Mouse (Mus musculus) hematopoietic stem cell, adult 5-6 weeks (primary cell): ENCODE data around the gene Ptpn13. TPM values are rescaled to one million over a fixed set of nuclear protein-coding genes. Genes with fewer than 3 reads are reported as not detected.

Source experiments
- ATAC-seq, 2 experiments: fragments of 125-278 bp in 1 of 2; replicated peaks in 1 of 2; 2 replicates each; pipeline ENCODE4 v1.8.0; 2016 to 2017; ENCODE audit warnings: inconsistent platforms in 2 of 2, mild to moderate bottlenecking in 2 of 2, moderate number of reproducible peaks in 2 of 2, low read depth in 1 of 2, moderate TSS enrichment in 1 of 2; ENCODE audit not compliant: low FRiP score in 2 of 2, poor library complexity in 2 of 2, severe bottlenecking in 2 of 2, insufficient read depth in 1 of 2, low TSS enrichment in 1 of 2
- total RNA-seq: library from RNA; stranded (forward); fragments of 172-1452, 232-1000 nt; gene quantifications from 2 replicates; pipeline ENCODE4 v1.2.3, GENCODE M21; 2017

The Ptpn13 gene
- total RNA-seq, 1 experiment from 2014 or later, result 1.6 TPM

- ATAC-seq, result no peak
Observed at GRCm38 (mm10) chr5:103442921-103443320, 17.9 kb downstream of the Ptpn13 start.

- no peak for ATAC-seq
Observed at GRCm38 (mm10) chr5:103445383-103445782, 20.4 kb downstream of the Ptpn13 start.

GRCm38 (mm10) chr5:103447806-103448416, 22.9 kb downstream of the Ptpn13 start:
- no peak for ATAC-seq

- ATAC-seq, result no peak
Observed at GRCm38 (mm10) chr5:103448470-103448869, 23.5 kb downstream of the Ptpn13 start.

GRCm38 (mm10) chr5:103450663-103451062, 25.7 kb downstream of the Ptpn13 start:
- no peak for ATAC-seq

GRCm38 (mm10) chr5:103453361-103454140, 28.6 kb downstream of the Ptpn13 start:
- no peak for ATAC-seq

GRCm38 (mm10) chr5:103456794-103457193, 31.8 kb downstream of the Ptpn13 start:
- ATAC-seq, result no peak

- ATAC-seq, result no peak
Observed at GRCm38 (mm10) chr5:103458411-103458810, 33.4 kb downstream of the Ptpn13 start.

- no peak for ATAC-seq
Observed at GRCm38 (mm10) chr5:103458959-103459675, 34.1 kb downstream of the Ptpn13 start.

GRCm38 (mm10) chr5:103460903-103461302, 35.9 kb downstream of the Ptpn13 start:
- no peak for ATAC-seq

- ATAC-seq, result no peak
Observed at GRCm38 (mm10) chr5:103463661-103464219, 38.7 kb downstream of the Ptpn13 start.

GRCm38 (mm10) chr5:103464329-103464728, 39.3 kb downstream of the Ptpn13 start:
- no peak for ATAC-seq

- no peak for ATAC-seq
Observed at GRCm38 (mm10) chr5:103464771-103465170, 39.8 kb downstream of the Ptpn13 start.

GRCm38 (mm10) chr5:103472670-103473069, 47.7 kb downstream of the Ptpn13 start:
- no peak for ATAC-seq

- ATAC-seq, result no peak
Observed at GRCm38 (mm10) chr5:103473467-103474096, 48.6 kb downstream of the Ptpn13 start.

- ATAC-seq, result no peak
Observed at GRCm38 (mm10) chr5:103474259-103474658, 49.3 kb downstream of the Ptpn13 start.

GRCm38 (mm10) chr5:103475503-103475902, 50.5 kb downstream of the Ptpn13 start:
- no peak for ATAC-seq
